Mouse (Mus musculus) kidney, postnatal 36 days (tissue): ENCODE data around the gene Rhbg.
"Not testable (repeated sequence)": the region's sequence is repeated elsewhere in the genome, so short reads cannot be mapped to it uniquely, and the experiment has no call there.

Experiments used
- DNase-seq, 2 experiments: peaks; one replicate each; pipeline ENCODE4 v3.0.0; 2021 to 2022; ENCODE audit warnings: mixed read lengths in 2 of 2

The Rhbg gene

GRCm38 (mm10) chr3:88254268-88254926 is at the start of gene Rhbg:
TSS of gene Rhbg (minus strand) at chr3:88254709.
- DNase-seq: peak; percentile 85 to 92

GRCm38 (mm10) chr3:88299172-88299571 is 44.7 kb upstream of the Rhbg start:
- DNase-seq: no peak

- DNase-seq: peak in 1 of 2 experiments; percentile 7
Observed at GRCm38 (mm10) chr3:88297321-88297851, 42.9 kb upstream of the Rhbg start.

DNA sequence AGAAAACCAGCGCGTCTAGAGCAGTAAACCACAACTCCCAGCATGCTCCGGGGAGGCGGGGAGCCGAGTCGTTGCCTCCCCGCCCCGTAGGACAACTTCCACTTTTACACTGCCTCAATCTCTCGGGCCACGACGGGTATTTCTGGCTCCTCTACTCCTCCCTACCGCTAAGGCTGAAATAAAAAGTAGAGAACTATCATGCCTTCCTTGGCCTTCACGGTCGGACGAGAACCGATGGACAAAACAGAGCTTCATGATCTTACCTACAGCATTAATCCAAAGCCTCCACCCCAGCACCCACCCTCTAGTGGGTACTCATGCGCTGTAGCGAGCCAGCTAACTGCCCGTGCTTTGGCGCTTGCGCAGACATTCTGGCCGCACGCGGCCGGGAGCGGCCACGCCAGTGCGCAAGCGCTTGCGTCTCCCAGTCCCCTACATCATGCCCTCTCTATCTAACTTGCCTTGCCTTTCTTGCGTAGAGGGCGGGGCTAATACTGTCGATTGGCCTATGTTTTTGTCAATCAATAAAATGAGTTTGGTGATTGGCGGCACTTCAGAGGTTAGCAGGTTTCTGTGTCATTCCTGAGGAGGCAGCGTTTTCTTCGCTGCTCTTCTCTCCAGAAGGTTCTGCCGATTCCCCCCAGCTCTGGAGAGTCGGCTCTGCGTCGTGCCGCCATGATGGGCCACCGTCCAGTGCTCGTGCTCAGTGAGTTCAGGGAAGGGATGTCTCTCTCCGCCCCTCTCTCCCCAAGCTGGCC is 42.2 kb upstream of the Rhbg start, which contains the start of the genes Tsacc and Cct3:
Gene Tsacc, minus strand, starts transcription at position 439 of the 758 bp plus-strand sequence.
Gene Cct3, plus strand, starts transcription at position 556 of the 758 bp plus-strand sequence.
- DNase-seq: peak; percentile 97 to 99

DNA sequence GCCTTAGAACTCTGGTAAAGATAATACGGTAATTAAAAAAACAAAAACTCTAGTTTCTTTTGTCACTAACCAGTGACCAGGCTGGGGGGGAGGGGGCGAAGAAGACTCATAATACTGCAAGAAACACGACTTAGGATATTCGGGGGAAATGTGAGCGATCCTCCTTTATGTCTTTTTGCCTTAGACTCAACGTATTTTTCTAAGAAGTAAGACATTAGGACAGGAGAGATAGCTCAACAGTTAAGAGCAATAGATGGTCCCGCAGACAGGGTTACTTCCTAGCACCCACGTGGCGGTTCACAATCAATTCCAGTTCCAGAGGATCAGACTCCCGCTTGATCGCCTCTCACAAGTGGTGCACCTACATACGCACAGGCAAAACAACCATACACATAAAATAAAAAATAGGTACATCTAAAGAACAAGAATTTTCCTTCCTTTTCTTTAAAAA is 41.6 kb upstream of the Rhbg start:
- DNase-seq: no peak

DNA sequence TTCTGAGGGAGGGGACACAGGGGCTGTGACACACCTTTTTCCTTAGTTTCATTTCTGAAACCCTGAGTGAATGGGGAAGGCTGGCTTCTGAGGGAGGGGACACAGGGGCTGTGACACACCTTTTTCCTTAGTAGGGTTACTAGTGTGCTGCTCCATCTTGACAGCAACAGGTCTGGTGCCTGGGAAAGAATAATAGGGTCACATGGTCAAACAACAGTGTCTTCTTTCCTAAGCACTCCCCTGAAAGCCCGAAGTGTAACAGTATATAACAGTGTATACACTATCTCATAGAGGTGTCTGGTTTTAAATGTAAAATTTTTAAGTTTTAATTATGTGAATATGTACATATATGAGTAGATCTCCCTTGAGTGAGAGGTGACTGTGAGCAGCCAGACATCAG is 40.8 kb upstream of the Rhbg start:
- not testable (repeated sequence) for DNase-seq

- peak; percentile 35 to 54 for DNase-seq
Observed at GRCm38 (mm10) chr3:88291970-88292369, 37.5 kb upstream of the Rhbg start.

- not testable (repeated sequence) for DNase-seq
Observed at GRCm38 (mm10) chr3:88288133-88288713, 33.7 kb upstream of the Rhbg start.

GRCm38 (mm10) chr3:88287110-88287509 is 32.6 kb upstream of the Rhbg start, which contains the start of gene Gm38392:
TSS of gene Gm38392 (minus strand) at chr3:88287210.
- DNase-seq: no peak

DNA sequence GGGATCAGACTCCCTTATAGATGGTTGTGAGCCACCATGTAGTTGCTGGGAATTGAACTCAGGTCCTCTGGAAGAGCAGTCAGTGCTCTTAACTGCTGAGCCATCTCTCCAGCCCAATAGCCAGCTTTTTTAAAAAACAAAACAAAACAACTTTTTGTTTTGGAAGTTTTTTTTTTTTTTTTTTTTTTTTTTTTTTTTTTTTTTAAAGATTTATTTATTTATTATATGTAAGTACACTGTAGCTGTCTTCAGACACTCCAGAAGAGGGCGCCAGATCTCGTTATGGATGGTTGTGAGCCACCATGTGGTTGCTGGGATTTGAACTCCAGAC is 31.0 kb upstream of the Rhbg start:
- not testable (repeated sequence) for DNase-seq

- DNase-seq: not testable (repeated sequence)
Observed at GRCm38 (mm10) chr3:88284815-88285564, 30.5 kb upstream of the Rhbg start.

DNA sequence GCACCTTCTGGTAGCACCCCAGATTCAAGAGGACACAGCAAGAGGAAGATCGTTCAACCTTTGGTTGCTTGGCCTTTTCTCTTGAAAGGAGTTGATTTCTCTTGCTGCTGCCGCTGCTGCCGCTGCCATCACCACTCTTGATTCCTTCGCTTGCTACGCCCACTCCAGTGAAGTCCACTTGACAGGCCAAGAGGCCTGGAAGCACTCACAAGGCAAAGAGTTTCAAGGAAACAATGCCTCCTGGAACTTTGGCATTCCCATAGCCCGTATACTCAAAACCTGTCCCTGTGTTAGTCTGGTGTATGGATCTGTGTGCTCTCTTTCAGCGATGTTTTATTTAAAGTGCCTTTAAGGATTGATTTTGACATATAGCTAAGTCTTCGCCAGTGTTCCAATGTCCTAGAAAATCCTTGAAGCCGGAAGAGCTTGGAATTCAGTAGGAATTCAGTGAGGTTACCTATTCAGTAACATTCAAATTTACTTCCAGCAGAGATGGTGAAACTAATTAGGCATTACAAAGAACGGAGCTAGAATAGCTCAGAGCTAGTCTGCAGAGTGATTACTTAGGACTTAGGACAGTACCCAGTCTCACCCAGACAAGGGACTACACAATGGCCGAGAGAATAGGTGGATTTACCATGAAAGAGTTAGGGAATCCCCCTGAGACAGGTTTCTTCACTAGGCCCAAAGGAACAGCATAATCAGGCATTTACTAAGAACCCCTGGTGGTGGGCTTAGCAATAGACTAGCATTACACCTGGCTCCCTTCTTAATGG is 26.8 kb upstream of the Rhbg start:
- DNase-seq: not testable (repeated sequence)

- no peak for DNase-seq
Observed at GRCm38 (mm10) chr3:88280035-88280434, 25.5 kb upstream of the Rhbg start.

DNA sequence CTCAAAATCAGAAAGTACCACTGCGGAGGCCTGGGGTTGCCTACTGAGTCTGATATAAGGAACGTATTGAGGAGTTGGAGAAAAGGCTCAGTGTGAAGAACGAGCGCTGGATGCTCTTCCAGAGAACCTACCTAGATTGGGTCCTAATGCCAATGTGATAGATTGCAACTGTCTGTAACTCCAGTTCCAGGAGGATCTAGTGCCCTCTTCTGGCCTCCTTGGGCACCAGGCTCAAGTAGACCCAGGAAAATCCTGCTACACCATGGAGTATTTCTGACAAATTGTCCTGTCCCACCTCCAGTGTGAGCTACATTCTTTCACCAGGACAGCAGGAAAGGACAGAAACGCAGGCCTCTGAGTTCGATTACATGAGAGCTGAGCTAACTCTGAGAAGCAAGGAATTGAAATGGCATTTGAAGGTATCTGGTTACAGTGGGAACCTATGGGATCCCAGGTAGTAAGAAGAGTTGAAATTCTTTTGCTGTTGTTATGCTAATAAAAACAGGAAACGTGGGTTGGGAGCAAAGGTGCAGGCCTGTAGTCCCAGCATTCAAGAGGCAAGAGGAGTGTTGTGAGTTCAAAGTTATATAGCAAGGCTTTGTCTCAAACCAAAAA is 22.1 kb upstream of the Rhbg start:
- DNase-seq: peak; percentile 36 to 65

DNA sequence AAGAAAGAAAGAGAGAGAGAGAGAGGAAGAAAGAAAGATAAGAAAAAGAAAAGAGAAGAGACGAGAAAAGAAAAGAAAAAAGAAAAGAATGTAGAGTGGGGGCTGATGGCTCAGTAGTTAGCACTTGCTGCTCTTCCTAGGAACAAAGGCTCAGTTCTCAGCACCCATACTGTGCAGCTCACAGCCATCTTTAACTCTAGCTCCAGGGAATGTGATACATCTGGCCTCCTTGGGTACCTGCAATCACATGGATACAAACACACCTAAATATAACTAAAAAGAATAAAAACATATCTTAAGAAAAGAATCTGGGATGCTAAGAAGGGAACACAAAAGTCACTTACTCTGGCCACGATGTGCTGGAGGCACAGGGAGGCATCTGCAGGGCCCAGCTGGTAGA is 21.6 kb upstream of the Rhbg start:
- DNase-seq: no peak

DNA sequence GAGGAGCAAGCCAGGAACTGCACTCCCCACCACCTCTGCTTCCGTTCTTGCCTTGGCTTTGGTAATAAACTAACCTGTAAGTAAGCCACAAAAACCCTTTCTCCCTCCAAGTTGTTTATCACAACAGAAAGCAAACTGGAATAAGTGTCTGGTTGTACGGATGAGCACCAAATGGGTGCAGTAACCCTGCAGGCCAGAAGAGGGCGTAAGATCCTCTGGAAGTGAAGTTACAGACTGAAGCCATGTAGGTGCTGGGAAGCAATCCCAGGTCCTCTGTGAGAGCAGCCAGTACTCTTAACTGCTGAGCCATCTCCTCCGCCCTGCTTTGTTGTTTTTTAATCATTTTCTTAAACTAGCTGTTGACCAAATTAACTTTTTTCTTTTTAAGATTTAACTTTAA is 19.5 kb upstream of the Rhbg start:
- no peak for DNase-seq

- no peak for DNase-seq
Observed at GRCm38 (mm10) chr3:88271859-88272258, 17.4 kb upstream of the Rhbg start.

- DNase-seq: not testable (repeated sequence)
Observed at GRCm38 (mm10) chr3:88271298-88271697, 16.8 kb upstream of the Rhbg start.

- DNase-seq: no peak
Observed at GRCm38 (mm10) chr3:88268991-88269390, 14.5 kb upstream of the Rhbg start.

DNA sequence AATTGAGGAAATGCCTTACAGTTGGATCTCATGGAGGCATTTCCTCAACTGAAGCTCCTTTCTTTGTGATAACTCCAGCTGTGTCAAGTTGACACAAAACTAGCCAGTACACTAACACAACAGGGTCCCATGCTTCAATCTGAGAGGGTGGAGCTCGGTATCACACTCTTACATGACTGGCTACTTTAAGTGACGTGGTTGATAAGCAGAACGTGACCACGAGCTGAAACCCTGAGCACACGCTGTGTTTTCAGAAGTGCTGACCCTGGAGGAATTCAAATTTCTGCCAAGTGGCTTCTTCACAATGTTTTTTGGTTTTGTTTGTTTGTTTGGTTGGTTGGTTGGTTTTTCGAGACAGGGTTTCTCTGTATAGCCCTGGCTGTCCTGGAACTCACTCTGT is 13.5 kb upstream of the Rhbg start:
- DNase-seq: not testable (repeated sequence)

- DNase-seq: no peak
Observed at GRCm38 (mm10) chr3:88262346-88262745, 7.8 kb upstream of the Rhbg start.
